Mouse (Mus musculus) hindbrain, embryonic 10.5 days (tissue): ENCODE measurements at regions not wholly inside any gene's neighbourhood (a gene's known extent, or its start where the extent isn't known, plus 50 kb on each side); places are given as distances from the start of the nearest gene placed in this dataset.

Experiments used
- DNase-seq: peaks from one replicate; pipeline ENCODE4 v3.0.0-alpha.2; 2017; ENCODE audit warnings: low spot score
- H3K27ac ChIP-seq: fragments of 300-500 bp; sonication (generic); 2 replicates; pipeline ENCODE4 v1.5.1; 2016; ENCODE audit warnings: mild to moderate bottlenecking, moderate library complexity
- H3K27me3 ChIP-seq: fragments of 300-500 bp; sonication (generic); 2 replicates; pipeline ENCODE4 v1.6.1; 2016; ENCODE audit warnings: mild to moderate bottlenecking; ENCODE audit not compliant: poor library complexity, insufficient read depth, severe bottlenecking
- H3K36me3 ChIP-seq: fragments of 300-500 bp; sonication (generic); 2 replicates; pipeline ENCODE4 v1.6.1; 2016; ENCODE audit warnings: mild to moderate bottlenecking, moderate library complexity
- H3K4me1 ChIP-seq: fragments of 300-500 bp; sonication (generic); replicated peaks from 2 replicates; pipeline ENCODE4 v1.6.1; 2016; ENCODE audit warnings: mild to moderate bottlenecking
- H3K4me3 ChIP-seq: fragments of 300-500 bp; sonication (generic); 2 replicates; pipeline ENCODE4 v1.5.1; 2016; ENCODE audit warnings: mild to moderate bottlenecking, moderate library complexity
- H3K9me3 ChIP-seq: fragments of 300-500 bp; sonication (generic); 2 replicates; pipeline ENCODE4 v1.6.1; 2016; ENCODE audit warnings: mild to moderate bottlenecking, moderate library complexity
- WGBS: fragments of 180-500 bp; shearing (Covaris S2); methylation state at CpG from one replicate; pipeline ENCODE4 v1.1.7; 2016; 5-methylcytosine and 5-hydroxymethylcytosine counted together

DNA sequence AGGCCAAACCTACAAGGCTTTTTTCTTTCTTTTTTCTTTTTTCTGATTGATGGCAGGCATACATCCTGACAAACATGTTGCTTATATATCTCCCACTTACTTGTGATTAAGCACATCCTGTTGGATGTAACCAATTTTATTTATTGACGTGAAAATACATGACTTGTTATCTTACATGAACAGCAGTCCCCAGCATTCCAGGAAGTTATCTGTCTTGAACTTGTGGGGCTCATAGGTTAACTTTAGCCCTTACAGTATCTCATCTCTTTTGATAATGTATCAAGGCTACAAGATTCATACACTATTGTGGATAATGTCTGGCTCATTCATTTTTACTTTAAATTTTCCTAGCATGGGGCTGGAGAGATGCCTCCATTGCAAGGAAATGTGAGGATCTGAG lies 852.0 kb upstream of the Agtr1b start:
- no peaks in the 10 kb centered on the region for H3K27me3 ChIP-seq
- WGBS = 89% methylated on average over 1 of the region's 1 CpGs
- DNase-seq = no peak

DNA sequence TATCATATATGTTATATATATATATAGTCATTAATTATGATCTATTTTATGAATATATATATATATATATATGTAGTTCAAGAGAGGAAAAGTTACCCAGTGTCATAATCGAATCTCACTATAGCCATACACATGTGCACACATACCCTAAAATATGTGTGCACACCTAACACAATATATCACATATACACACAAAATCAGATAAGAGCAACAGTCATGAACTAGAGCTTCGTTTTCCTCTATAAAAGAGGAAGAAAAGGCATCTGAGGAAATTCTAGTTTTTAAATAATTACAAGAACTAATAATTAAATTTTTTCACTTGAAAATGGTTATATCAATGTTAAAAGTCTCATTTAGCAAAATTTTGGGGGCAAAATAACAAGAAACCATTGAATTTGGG lies 835.3 kb upstream of the Tbl1xr1 start:
- no peaks in the 10 kb centered on the region for H3K9me3 ChIP-seq
- no peak overlapping the region for H3K27ac ChIP-seq
- DNase-seq = no peak
- no peaks in the 10 kb centered on the region for H3K4me1 ChIP-seq
- 88% methylated on average over 2 of the region's 2 CpGs for WGBS
- no peak overlapping the region for H3K4me3 ChIP-seq
- no peaks in the 10 kb centered on the region for H3K36me3 ChIP-seq
- H3K27me3 ChIP-seq = no peaks in the 10 kb centered on the region

More for the DNA sequence above, 852.0 kb upstream of the Agtr1b start:
- Histone ChIP-seq H3K4me1 (no peaks in the 10 kb centered on the region), H3K9me3 (no peaks in the 10 kb centered on the region), H3K27ac (no peak overlapping the region), H3K4me3 (no peak overlapping the region), H3K36me3 (no peaks in the 10 kb centered on the region)

DNA sequence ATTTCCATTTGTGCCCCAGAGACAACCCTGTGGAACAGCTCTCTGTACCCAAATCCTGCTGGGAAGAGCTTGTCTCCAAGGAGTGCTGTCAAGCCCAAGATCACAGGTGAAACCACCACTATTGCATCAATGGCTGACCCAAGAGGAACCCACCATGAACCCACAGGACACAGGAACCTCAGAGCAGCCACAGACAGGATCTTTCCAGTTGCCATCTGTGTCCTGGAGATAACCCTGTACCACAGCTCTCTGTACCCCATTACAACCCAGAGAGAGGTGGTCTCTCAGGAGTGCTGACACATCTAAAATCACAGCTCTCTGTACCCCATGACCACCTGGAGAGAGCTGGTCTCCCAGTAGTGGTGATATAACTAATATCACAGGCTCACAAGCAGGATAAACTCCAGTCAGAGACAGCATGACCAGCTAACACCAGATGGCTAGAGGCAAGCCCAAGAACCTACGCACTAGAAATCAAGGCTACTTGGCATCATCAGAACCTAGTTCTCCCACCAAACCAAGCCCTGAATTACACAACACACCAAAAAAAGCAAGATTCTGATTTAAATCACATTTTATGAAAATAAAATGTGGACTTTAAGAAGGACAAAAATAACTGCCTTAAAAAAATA lies 820.2 kb upstream of the Tbl1xr1 start:
- Histone ChIP-seq H3K9me3 (no peaks in the 10 kb centered on the region), H3K27me3 (no peaks in the 10 kb centered on the region), H3K4me3 (no peak overlapping the region), H3K4me1 (no peaks in the 10 kb centered on the region), H3K27ac (no peak overlapping the region), H3K36me3 (no peaks in the 10 kb centered on the region)
- WGBS = 87% methylated on average over 1 of the region's 1 CpGs
- DNase-seq = no peak

DNA sequence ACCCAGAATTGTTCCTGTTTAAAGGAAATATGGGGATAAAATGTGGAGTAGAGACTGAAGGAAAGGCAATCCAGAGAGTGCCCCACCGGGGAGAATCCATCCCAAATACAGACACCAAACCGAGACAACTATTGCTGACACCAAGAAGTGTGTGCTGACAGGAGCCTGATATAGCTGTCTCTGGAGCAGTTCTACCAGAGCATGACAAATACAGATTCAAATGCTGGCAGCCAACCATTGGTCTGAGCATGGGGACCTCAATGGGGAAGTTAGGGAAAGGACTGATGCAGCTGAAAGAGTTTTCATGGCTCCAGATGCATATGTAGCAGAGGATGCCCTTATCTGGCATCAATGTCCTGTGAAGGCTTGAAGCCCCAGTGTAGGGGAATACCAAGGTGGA lies 813.1 kb upstream of the Tbl1xr1 start:
- Histone ChIP-seq H3K4me1 (no peaks in the 10 kb centered on the region), H3K4me3 (no peak overlapping the region), H3K27me3 (no peaks in the 10 kb centered on the region), H3K36me3 (no peaks in the 10 kb centered on the region), H3K27ac (no peak overlapping the region), H3K9me3 (no peaks in the 10 kb centered on the region)
- 89% methylated on average over 2 of the region's 2 CpGs for WGBS
- DNase-seq = no peak

DNA sequence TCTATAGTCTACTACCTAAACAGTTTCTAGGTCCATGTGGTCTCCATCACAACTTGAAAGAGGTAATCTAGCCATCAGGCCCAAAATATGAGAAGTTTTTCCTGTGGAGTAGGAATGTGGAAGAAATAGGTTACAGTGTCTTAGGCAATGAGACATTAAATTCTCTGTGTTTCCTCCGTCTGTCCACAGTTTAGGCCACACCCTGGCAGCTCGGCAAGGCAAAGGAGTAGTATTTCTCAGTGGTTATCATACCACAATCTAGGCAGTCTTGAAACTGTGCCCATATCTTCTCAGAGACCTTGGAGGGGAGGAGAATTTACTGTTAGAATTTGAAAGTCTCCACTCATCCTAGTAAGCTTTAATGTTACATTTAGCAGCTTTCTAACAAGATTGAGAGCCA lies 811.0 kb upstream of the Tbl1xr1 start:
- no peaks in the 10 kb centered on the region for H3K36me3 ChIP-seq
- WGBS = 84% methylated on average over 2 of the region's 2 CpGs
- H3K4me1 ChIP-seq = no peaks in the 10 kb centered on the region
- DNase-seq = no peak
- H3K27me3 ChIP-seq = no peaks in the 10 kb centered on the region
- no peak overlapping the region for H3K4me3 ChIP-seq
- H3K27ac ChIP-seq = no peak overlapping the region
- H3K9me3 ChIP-seq = no peaks in the 10 kb centered on the region

DNA sequence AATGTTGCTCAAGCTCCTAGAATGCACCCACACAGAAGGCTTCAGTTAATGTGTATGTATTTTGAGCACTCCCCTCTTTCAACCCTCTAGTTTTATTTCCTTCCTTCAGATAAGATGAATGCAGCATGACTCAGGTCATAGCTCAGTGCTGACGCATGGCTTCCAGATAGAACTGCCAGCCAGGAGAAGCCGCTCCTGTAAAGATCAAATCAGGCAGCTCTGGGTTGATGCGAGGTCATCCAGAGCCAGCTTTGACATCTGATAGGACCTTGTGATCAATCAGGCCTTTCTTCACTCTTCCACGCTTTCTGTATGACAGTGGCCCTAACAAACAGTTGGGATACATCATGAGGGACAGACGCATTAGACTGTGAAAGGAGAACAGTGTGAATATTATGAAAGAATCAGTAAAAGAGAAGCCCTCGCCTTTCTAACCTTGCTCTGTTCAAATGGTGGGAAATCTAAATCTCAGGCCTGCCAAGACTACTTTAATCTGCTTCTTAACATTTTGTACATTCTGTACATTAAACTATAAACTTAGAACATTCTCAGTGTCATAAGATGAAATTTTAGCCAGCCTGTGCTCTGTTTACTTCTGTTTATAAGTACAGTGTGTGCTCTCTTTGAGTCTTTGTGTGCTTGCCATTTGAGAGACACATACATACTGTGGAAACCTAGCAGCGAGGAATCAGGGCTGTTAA lies 807.9 kb upstream of the Tbl1xr1 start:
- no peaks in the 10 kb centered on the region for H3K9me3 ChIP-seq
- no peak overlapping the region for H3K4me3 ChIP-seq
- no peak overlapping the region for H3K27ac ChIP-seq
- H3K36me3 ChIP-seq = no peaks in the 10 kb centered on the region
- no peaks in the 10 kb centered on the region for H3K27me3 ChIP-seq
- WGBS = 82% methylated on average over 7 of the region's 7 CpGs
- DNase-seq = no peak
- H3K4me1 ChIP-seq = no peaks in the 10 kb centered on the region

DNA sequence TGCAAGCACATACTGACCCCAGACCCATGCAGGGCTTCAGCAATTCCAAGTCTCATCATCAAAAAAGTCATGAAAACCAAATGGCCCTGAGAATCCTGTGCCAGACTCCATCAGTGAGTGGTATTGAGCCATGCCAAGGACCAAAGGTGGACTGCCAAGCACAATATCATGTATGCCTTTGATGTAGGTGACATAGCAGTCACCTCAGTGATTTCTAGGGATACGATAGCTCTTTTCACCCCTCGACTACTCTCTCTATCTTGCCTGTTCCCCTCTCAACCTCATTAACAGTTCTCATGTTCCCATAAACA lies 807.4 kb upstream of the Tbl1xr1 start:
- no peaks in the 10 kb centered on the region for H3K27me3 ChIP-seq
- no peak for DNase-seq
- H3K4me3 ChIP-seq = no peak overlapping the region
- WGBS = 94% methylated on average over 2 of the region's 2 CpGs
- H3K27ac ChIP-seq = no peak overlapping the region
- H3K9me3 ChIP-seq = no peaks in the 10 kb centered on the region
- H3K4me1 ChIP-seq = no peaks in the 10 kb centered on the region
- no peaks in the 10 kb centered on the region for H3K36me3 ChIP-seq

DNA sequence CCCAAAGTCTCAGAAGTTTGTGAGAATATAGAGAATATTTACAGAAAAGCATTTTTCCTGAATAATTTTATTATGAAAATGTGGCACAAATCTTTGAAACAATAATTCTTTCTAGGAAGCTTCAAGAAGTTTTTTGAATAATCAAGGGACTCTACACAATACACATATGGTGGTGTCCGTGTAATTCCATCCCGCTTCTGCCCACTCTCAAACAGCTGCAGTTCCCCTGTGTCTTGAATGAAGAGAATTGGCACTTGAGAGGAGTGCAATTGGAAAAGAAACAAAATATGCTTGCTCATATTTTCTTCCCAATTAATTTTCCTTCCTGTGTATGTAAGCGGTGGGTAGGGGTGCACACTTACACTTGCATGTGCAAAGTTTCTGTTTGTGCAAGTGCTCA lies 805.7 kb upstream of the Tbl1xr1 start:
- Histone ChIP-seq H3K9me3 (no peaks in the 10 kb centered on the region), H3K4me1 (no peaks in the 10 kb centered on the region), H3K4me3 (no peak overlapping the region), H3K27ac (no peak overlapping the region), H3K36me3 (no peaks in the 10 kb centered on the region), H3K27me3 (no peaks in the 10 kb centered on the region)
- WGBS = 91% methylated on average over 3 of the region's 3 CpGs
- no peak for DNase-seq

DNA sequence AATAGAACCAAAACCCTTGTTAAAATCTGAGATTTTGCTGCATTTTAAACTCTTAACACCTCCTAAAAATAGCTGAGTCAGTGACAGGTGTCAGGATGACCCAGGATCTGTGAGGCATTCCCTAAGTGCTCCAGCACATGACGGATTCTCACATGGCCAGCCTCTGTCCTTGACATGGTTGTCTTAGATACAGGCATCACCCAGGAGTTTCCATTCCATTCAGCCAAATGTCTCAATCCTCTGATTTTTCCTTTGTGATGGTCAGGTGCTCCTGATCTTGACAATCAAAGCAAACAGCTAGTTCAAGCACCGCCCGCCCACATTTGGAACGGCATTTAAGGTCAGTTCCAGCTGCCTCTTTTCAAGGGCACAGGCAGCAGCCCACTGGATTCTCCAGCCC lies 804.2 kb upstream of the Tbl1xr1 start:
- H3K4me1 ChIP-seq = no peaks in the 10 kb centered on the region
- H3K9me3 ChIP-seq = no peaks in the 10 kb centered on the region
- no peaks in the 10 kb centered on the region for H3K27me3 ChIP-seq
- H3K4me3 ChIP-seq = no peak overlapping the region
- H3K36me3 ChIP-seq = no peaks in the 10 kb centered on the region
- no peak overlapping the region for H3K27ac ChIP-seq
- 87% methylated on average over 4 of the region's 4 CpGs for WGBS
- DNase-seq = no peak

DNA sequence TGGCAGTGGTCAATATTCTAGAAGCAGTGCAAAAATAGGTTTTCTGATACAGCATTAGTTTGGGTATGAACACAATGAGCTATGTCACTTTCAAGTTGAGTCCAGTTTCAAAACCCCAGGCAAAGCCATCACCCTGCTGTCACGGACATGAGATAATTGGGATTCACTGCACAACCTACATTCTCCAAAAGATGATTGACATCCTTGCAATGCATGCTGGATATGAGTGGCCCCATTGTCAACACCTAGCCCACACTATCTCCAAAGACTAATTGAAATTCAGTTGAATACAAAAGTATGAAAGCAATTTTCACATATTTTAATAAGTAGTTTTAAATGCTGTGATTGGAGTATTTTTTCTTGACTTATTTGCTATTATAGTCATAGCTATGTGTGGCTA lies 783.7 kb upstream of the Tbl1xr1 start:
- no peak for DNase-seq
- no peaks in the 10 kb centered on the region for H3K9me3 ChIP-seq
- H3K36me3 ChIP-seq = no peaks in the 10 kb centered on the region
- no peaks in the 10 kb centered on the region for H3K27me3 ChIP-seq
- no peak overlapping the region for H3K4me3 ChIP-seq
- no peaks in the 10 kb centered on the region for H3K4me1 ChIP-seq
- no peak overlapping the region for H3K27ac ChIP-seq
- WGBS = 72% methylated on average over 1 of the region's 1 CpGs

DNA sequence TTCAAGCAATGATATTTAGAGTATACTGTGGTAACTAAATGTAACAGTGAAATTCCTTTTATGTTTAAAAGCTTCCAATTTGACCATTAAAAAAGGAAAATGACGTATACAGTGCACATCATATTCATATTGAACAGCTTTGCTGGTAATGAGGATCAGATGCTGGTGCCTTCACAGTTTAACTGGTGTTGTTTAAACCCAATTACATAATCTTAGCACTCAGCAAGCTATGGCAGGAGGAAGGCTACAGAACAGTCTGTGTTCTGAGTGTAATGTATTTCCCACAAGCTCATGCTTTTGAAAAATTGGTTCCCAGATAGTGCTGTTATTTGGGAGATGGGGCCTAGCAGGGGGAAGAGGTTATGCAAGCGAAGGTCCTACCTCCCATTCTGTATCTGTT lies 783.1 kb upstream of the Tbl1xr1 start:
- 84% methylated on average over 2 of the region's 2 CpGs for WGBS
- no peak overlapping the region for H3K27ac ChIP-seq
- no peak for DNase-seq

DNA sequence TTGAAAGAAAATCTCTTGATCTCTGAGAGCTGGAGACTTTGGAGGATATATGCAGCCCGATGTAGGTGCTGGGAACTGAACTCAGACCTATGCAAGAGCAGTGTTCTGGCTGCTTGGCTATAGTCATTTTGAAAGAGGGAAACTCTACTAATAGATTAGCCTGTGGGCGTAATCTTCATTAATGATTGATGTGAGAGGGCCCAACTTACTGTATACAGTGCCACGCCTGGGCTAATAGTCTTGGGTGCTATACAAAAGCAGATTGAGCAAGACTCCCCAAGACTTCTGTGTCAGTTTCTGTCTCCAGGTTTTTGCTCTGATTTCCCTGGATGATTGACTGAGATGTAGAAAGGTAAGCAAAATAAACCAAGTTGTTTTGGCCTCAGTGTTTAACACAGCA lies 781.7 kb upstream of the Tbl1xr1 start:
- Histone ChIP-seq H3K36me3 (no peaks in the 10 kb centered on the region), H3K27ac (no peak overlapping the region), H3K4me1 (no peaks in the 10 kb centered on the region), H3K4me3 (no peak overlapping the region), H3K27me3 (no peaks in the 10 kb centered on the region), H3K9me3 (no peaks in the 10 kb centered on the region)
- WGBS = 87% methylated on average over 3 of the region's 3 CpGs
- no peak for DNase-seq

More for the DNA sequence above, 783.1 kb upstream of the Tbl1xr1 start:
- H3K4me1 ChIP-seq = no peaks in the 10 kb centered on the region
- H3K27me3 ChIP-seq = no peaks in the 10 kb centered on the region
- H3K4me3 ChIP-seq = no peak overlapping the region
- H3K9me3 ChIP-seq = no peaks in the 10 kb centered on the region
- no peaks in the 10 kb centered on the region for H3K36me3 ChIP-seq

DNA sequence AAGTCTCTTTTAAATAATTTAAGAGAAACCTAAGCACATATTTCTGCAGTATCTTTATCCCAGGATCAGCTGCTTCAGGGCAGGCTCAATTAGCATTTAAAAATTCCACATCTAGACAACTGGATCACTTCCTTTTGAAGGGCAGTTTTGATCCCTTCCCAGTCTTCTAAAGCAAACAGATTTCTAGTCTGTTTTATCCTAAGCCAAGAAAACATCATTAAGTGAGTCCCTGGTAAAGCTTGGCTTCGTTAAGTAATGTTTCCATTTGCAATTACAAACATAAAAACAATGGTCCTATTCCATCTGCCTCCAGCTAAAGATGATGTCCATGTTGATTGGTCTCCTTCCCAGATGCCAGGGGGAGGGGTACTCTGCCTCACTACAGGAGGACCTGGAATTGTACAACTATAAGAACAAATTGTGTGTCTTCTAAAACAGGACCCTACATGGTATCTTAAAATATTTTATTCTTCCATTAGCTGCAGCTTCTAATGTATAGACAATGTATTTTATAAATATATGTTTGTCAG lies 779.8 kb upstream of the Tbl1xr1 start:
- Histone ChIP-seq H3K27ac (no peak overlapping the region), H3K4me3 (no peak overlapping the region), H3K27me3 (no peaks in the 10 kb centered on the region), H3K4me1 (no peaks in the 10 kb centered on the region), H3K9me3 (no peaks in the 10 kb centered on the region), H3K36me3 (no peaks in the 10 kb centered on the region)
- WGBS = 48% methylated on average over 1 of the region's 1 CpGs
- no peak for DNase-seq
